Mouse (Mus musculus) stomach, postnatal 0 days (tissue): ENCODE measurements at regions not wholly inside any gene's neighbourhood (a gene's known extent, or its start where the extent isn't known, plus 50 kb on each side); places are given as distances from the start of the nearest gene placed in this dataset.

ENCODE experiments used
- CTCF ChIP-seq: IDR thresholded peaks from 2 replicates; pipeline ENCODE4 v1.5.1; 2016; ENCODE audit warnings: antibody characterized with exemption, low read depth, mild to moderate bottlenecking, moderate library complexity
- EP300 ChIP-seq: optimal IDR thresholded peaks from 2 replicates; pipeline ENCODE3; 2016; ENCODE audit warnings: antibody characterized with exemption

GRCm38 (mm10) chr3:6876265-6876664 lies 256.0 kb upstream of the 1700008P02Rik start:
- TF ChIP-seq EP300, result no peak
- TF ChIP-seq CTCF, result no peak
